Mouse (Mus musculus) thymus, postnatal 10 days (tissue): ENCODE measurements around the gene Ldhb.

Source experiments
- DNase-seq, 2 experiments: peaks; one replicate each; pipeline ENCODE4 v3.0.0; 2021; ENCODE audit warnings: low spot score in 2 of 2

The Ldhb gene

GRCm38 (mm10) chr6:142514912-142515311, 7.2 kb upstream of the Ldhb start:
- peak; percentile 41 to 79 for DNase-seq

GRCm38 (mm10) chr6:142512902-142513301, 5.1 kb upstream of the Ldhb start:
- no peak for DNase-seq

GRCm38 (mm10) chr6:142511516-142512135, 3.9 kb upstream of the Ldhb start:
- peak in 1 of 2 experiments; percentile 18 for DNase-seq

- no peak for DNase-seq
These were observed 906 bp upstream of the Ldhb start for GRCm38 (mm10) chr6:142508663-142509062.

DNA sequence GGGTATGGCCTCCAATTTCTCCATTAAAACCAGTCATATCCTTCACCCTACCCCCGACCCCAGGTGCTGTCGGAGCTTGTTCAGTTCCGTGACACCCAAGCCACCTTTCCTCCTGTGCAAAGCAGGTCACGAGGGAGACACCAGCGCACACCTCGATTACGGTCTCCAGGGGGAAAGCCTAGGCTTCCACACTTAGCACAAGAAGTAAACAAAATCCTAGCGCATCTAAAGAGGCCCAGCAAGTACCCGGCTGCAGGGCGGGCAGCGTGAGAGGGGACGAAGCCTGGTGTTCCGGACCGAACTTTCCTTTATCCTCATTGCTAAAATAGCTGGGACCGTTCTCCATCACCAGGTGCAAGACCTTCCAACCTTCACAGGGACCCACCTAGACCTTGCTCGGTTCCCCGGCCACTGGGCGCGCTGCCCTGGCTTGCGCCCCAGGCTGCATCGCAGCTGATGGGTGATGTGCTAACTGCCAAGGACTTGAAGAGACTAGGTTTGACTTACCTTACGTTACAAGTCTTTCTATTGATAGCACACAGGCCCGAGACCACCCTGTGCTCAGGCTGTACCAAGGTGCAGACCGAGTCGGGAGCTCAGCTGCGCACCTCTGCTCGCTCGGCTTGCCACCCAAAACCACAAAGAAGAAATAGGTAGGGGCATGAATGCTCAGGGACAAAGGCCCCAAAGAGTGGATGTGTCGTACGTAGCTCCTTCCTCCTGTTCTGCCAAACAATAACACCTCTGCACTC, 548 bp downstream of the Ldhb start:
- DNase-seq: peak; percentile 44 to 45

DNA sequence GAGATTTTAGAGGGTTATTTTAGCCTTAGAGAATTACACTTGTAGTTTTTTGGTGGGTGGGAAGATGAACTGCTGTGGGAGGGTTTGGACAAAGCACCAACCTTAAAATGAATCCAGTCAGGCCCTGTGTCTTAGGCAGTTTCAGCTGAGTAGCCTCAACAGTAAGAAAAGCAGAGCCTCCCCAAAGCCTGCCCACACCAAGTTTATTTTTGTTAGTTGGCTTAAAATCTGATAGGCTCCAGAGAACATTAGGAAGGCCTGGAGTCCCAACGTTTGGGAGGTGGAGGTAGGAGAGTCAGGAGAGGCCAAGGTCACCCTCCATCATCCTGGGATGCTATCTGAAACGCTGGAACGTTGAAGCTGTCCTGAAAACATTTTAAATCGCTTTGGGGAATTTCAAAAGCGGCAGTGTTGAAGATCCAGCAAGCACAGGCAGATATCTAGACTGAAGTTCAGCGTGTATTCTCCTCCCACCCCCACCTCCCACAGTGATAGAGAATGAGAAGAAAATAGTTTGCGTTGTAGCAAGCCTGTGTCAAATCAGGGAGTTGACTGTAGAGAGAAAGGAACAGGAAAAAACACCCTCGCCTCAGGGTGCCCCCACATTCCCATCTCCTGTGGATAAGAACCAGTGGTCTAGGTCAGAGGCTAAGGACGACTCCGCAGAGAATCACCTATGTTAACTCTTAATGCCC, 1.3 kb downstream of the Ldhb start:
- no peak for DNase-seq

DNA sequence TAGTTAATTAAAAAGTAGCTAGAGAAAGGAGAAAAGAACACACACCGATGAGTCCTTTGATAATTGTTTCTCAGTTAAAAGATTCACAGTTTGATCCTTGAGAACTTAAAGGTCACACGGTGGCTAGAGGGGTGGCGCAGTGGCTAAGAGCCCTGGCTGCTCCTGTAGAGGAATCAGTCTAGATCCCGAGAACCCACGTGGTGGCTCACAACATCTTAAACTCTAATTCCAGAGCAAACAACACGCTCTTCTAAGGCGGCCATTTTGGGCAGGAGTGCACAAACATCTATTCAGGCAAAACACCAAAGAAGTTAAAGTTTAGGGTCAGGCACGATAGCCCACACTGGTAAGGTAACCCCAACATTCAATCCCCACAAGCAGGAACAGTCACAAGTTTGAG, 4.2 kb downstream of the Ldhb start:
- no peak for DNase-seq

- no peak for DNase-seq
These were observed 5.1 kb downstream of the Ldhb start for GRCm38 (mm10) chr6:142502519-142503125.

DNA sequence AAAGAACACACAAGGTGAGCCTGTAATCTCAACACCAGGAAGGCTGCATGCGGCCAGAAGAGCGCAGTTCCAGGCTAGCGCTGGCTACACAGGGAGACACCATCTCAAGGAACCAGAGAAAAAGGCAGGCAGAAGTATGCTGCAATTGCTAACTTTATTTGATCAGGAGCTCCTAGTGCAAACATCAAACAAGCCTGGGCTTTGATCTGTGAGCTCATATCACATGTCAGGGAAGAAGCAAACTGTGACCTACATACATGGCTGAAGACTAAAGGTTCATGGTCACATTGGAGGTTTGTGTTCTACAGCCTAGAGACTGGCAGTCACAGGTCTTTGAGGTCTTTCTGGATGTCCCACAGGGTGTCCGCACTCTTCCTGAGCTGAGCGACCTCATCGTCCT, 17.6 kb downstream of the Ldhb start:
- peak; percentile 50 to 56 for DNase-seq

DNA sequence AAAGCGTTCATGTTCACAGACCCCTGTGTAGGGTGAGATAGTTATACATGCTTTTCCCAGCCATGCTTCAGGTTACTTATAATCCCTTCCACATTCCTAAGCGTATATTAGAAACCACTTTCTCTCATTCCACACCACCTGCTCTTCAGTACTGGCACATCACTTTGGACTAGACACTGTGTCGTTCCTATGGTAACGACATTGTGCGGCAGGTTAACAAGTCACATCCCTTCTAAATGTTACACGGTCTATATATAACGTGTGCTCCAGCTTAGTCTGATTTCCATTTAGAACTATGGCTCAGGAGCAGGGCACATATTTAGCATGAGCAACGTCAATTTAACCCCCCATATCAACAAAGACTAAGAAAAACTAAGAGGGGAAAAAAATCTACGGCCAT, 20.1 kb downstream of the Ldhb start:
- no peak for DNase-seq

DNA sequence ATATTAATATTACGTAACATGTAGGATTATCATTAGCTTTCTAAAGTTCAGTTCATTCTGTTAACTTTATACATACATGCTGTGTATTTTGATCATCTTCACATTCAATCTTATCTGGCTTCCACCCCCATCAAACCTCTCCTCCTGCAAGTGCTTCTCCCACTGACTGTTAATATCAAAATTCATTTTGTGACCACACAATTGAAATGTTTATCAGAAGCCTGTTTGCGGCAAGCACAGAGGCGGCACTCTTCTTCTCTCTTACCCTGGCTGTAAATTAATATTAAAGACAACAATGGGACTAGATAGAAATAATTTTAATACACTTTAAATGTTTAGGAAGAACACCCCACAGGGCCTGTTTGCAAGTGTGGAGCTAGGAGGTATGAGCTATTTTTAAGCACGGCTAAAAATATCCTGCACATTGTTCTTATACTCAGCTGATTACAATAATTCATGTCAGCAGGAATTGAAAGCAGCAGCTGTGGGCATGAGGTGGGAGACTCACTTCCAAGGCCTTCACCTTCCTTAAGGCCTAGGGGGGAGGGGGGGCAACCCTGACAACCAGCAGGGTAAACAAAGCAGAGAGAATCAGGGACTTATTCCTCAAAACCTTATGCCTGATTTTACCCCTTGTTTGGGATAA, 22.2 kb downstream of the Ldhb start:
- DNase-seq: no peak

GRCm38 (mm10) chr6:142477239-142477638, 30.5 kb downstream of the Ldhb start:
- no peak for DNase-seq

DNA sequence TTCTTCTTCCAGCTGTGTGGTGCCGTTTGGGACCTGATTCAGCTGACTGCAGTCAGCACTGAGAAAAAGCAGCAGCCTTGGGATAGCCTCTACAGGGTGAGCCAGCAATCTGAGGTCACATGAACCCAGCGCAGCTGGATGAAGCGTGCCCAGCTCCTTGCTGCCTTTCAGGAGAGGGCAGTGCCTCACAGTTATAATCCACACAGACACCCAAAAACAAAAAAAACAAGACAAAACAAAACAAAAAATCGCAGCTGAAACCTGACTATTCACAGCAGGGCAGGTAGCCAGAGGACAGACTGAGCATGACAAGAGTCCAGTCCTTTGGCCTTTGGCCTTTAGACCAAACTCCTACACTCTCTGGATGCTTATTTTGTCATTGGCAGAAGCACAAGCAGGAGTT, 35.0 kb downstream of the Ldhb start, which contains the start of gene Gys2:
Gene Gys2 (minus strand): TSS at position 309 of the 403 bp plus-strand sequence.
- no peak for DNase-seq

DNA sequence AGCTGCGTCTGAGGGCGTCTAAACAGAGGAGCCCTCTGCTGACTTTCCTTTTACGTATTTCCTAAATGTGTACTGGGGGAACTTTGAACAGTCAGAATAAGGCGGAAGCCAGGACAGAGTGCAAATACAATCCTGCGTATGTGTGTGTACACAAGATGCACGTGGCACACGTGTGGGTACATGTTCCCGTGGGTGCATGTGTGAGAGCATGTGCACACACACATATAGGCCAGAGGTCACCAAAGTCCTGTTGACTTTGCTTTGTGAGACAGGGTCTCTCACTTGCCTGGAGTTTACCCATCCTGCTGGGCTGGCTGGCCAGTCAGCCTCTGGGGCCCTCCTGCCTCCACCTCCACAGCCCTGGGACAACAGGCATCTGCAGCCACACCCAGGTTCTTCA, 36.6 kb downstream of the Ldhb start:
- DNase-seq: no peak

DNA sequence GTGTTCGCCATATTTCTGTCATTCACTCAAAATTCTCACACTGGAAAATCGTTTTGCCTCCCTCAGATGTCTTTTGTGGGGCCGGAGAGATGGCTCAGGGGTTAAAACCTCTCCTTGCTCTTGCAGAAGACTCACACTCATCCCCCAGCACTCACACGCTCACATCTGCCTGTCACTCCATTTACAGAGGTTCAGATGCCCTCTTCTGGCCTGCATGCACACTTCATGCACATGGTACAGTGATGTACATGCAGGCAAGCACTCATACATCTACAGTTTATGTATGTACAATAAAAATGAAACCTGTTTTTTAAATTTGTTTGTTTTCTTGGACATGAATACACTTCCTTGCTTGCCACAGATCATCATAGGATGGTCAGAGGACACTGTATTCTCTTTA, 38.2 kb downstream of the Ldhb start:
- peak; percentile 30 to 43 for DNase-seq

GRCm38 (mm10) chr6:142462194-142462593, 45.6 kb downstream of the Ldhb start:
- DNase-seq: no peak

- DNase-seq: no peak
These were observed 48.6 kb downstream of the Ldhb start for GRCm38 (mm10) chr6:142459017-142459678.

DNA sequence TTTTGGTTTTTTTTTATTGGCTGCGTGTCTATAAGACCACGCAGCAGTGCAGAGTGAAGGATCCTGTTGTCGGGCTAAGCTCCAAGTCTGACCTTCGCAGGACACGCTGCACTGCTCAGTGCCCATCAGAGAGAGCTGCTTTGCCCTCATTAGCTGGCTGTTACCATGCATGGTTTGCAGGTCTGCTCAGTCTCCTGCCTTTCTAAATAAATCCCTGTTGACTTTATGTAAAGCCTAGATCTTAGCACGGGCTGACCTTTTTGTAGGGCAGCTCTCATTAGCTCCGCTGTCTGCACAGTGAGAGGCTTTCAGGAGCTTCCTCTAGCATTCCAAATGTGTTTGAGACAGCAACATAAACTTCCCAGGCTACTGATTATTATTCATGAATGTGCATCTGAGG, 49.7 kb downstream of the Ldhb start:
- DNase-seq: no peak

DNA sequence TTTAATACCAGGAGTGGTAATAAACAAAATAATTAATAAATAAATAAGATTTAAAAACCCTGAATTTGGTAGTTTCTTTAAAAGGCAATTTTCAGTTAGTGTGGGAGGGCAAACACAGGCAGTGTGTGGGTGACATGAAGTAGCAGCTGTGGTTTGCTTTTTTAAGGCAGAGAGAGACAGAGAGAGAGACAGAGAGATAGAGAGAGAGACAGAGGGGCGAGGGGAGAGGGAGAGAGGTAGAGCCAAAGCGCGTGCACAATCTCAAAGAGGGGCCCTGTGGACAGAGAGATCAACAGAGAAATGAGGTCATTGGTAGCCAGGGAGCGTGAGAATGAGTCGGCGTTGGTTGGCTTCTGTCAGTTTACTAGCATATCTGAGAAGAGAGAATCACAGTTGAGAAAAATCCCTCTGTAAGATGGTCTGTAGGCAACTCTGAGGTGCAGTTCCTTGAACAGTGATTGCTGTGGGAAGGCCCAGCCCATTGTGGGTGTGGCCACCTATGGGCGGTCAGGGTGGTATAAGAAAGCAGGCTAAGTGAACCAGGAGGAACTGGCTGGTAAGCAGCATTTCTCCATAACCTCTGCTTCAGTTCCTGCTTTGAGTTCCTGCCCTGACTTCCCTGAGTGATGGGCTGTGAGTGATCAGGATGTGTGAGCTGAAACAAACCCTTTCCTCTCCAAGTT, 52.3 kb downstream of the Ldhb start:
- no peak for DNase-seq

DNA sequence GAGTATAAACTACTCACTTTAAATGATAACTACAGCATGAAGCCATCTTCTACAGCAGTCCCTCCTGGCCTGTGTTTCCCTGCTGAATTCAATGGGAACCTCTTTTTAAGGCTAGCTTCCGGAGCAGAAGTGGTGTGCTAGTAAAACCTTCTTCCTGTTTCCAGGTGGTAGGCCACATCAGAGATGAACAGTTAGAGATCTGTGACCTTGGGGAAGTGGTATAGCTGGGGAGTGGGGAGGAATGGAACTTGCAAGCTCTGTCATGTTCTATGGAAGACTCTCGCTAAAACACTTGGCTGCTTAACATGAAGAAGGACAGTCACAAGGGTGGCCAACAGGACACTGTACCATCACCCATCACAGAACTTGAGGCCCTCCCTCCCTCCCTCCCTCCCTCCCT, 54.4 kb downstream of the Ldhb start:
- peak; percentile 34 to 42 for DNase-seq

- no peak for DNase-seq
These were observed 56.4 kb downstream of the Ldhb start for GRCm38 (mm10) chr6:142451381-142451780.
